Mouse (Mus musculus): ENCODE results near the gene Atp6v1b1. TPM values are rescaled to one million over a fixed set of nuclear protein-coding genes. Genes with fewer than 3 reads are reported as not detected.

Gene Atp6v1b1
- polyA plus RNA-seq, 1 experiment from 2014 or later, result not detected

GRCm38 (mm10) chr6:83729350-83729970 lies 13.3 kb upstream of the Atp6v1b1 start:
- H3K4me2 ChIP-seq (replicated peaks; ENCODE audit: low read depth, low read length), result no peak overlapping the region
- H3K9ac ChIP-seq (ENCODE audit: low read depth, low read length), result no peak overlapping the region
- DNase-seq (ENCODE audit: low spot score) (no peak), ATAC-seq (ENCODE audit: low FRiP score) (no peak)
- 74% methylated on average over 14 of the region's 14 CpGs for WGBS
- no peak overlapping the region for H3K4me3 ChIP-seq (ENCODE audit: low read depth, low read length)
- H3K27ac ChIP-seq (ENCODE audit: low read depth, low read length), result no peak overlapping the region
- H3K4me1 ChIP-seq (replicated peaks; ENCODE audit: control insufficient read depth, insufficient read depth, low read length), result no peaks in the 10 kb centered on the region
- H3K27me3 ChIP-seq (ENCODE audit: control insufficient read depth, insufficient read depth, low read length), result peaks cover 2% of the 10 kb centered on the region
- no peaks in the 10 kb centered on the region for H3K36me3 ChIP-seq (ENCODE audit: control insufficient read depth, insufficient read depth, low read length)
- no peaks in the 10 kb centered on the region for H3K9me3 ChIP-seq (ENCODE audit: control insufficient read depth, low read length)

- ATAC-seq (ENCODE audit: low FRiP score) (no peak), DNase-seq (ENCODE audit: low spot score) (peak; percentile 83)
- H3K36me3 ChIP-seq (ENCODE audit: control insufficient read depth, insufficient read depth, low read length), result no peaks in the 10 kb centered on the region
- H3K4me1 ChIP-seq (replicated peaks; ENCODE audit: control insufficient read depth, insufficient read depth, low read length), result no peaks in the 10 kb centered on the region
- WGBS, result 31% methylated on average over 5 of the region's 5 CpGs
- H3K4me3 ChIP-seq (ENCODE audit: low read depth, low read length), result no peak overlapping the region
- no peaks in the 10 kb centered on the region for H3K27me3 ChIP-seq (ENCODE audit: control insufficient read depth, insufficient read depth, low read length)
- no peak overlapping the region for H3K9ac ChIP-seq (ENCODE audit: low read depth, low read length)
- no peak overlapping the region for H3K27ac ChIP-seq (ENCODE audit: low read depth, low read length)
- H3K4me2 ChIP-seq (replicated peaks; ENCODE audit: low read depth, low read length), result no peak overlapping the region
- no peaks in the 10 kb centered on the region for H3K9me3 ChIP-seq (ENCODE audit: control insufficient read depth, low read length)
Observed at GRCm38 (mm10) chr6:83731128-83731527, 11.7 kb upstream of the Atp6v1b1 start.

GRCm38 (mm10) chr6:83737311-83737710 lies 5.5 kb upstream of the Atp6v1b1 start:
- Histone ChIP-seq H3K4me3 (ENCODE audit: low read depth, low read length) (no peak overlapping the region), H3K4me2 (replicated peaks; ENCODE audit: low read depth, low read length) (no peak overlapping the region), H3K36me3 (ENCODE audit: control insufficient read depth, insufficient read depth, low read length) (no peaks in the 10 kb centered on the region), H3K9me3 (ENCODE audit: control insufficient read depth, low read length) (no peaks in the 10 kb centered on the region), H3K27me3 (ENCODE audit: control insufficient read depth, insufficient read depth, low read length) (no peaks in the 10 kb centered on the region), H3K27ac (ENCODE audit: low read depth, low read length) (no peak overlapping the region), H3K4me1 (replicated peaks; ENCODE audit: control insufficient read depth, insufficient read depth, low read length) (no peaks in the 10 kb centered on the region), H3K9ac (ENCODE audit: low read depth, low read length) (no peak overlapping the region)
- DNase-seq (ENCODE audit: low spot score) (no peak), ATAC-seq (ENCODE audit: low FRiP score) (no peak)
- 24% methylated on average over 13 of the region's 13 CpGs for WGBS

- WGBS, result 85% methylated on average over 6 of the region's 6 CpGs
- H3K4me1 ChIP-seq (replicated peaks; ENCODE audit: control insufficient read depth, insufficient read depth, low read length), result no peaks in the 10 kb centered on the region
- no peaks in the 10 kb centered on the region for H3K27me3 ChIP-seq (ENCODE audit: control insufficient read depth, insufficient read depth, low read length)
- no peaks in the 10 kb centered on the region for H3K36me3 ChIP-seq (ENCODE audit: control insufficient read depth, insufficient read depth, low read length)
- H3K27ac ChIP-seq (ENCODE audit: low read depth, low read length), result no peak overlapping the region
- H3K9me3 ChIP-seq (ENCODE audit: control insufficient read depth, low read length), result no peaks in the 10 kb centered on the region
- no peak overlapping the region for H3K9ac ChIP-seq (ENCODE audit: low read depth, low read length)
- no peak for DNase-seq (ENCODE audit: low spot score)
- H3K4me2 ChIP-seq (replicated peaks; ENCODE audit: low read depth, low read length), result no peak overlapping the region
- H3K4me3 ChIP-seq (ENCODE audit: low read depth, low read length), result no peak overlapping the region
- ATAC-seq (ENCODE audit: low FRiP score), result no peak
Observed at GRCm38 (mm10) chr6:83738596-83738995, 4.2 kb upstream of the Atp6v1b1 start.

GRCm38 (mm10) chr6:83743212-83743611 lies 422 bp downstream of the Atp6v1b1 start:
- no peak overlapping the region for H3K4me2 ChIP-seq (replicated peaks; ENCODE audit: low read depth, low read length)
- no peaks in the 10 kb centered on the region for H3K4me1 ChIP-seq (replicated peaks; ENCODE audit: control insufficient read depth, insufficient read depth, low read length)
- no peak overlapping the region for H3K4me3 ChIP-seq (ENCODE audit: low read depth, low read length)
- H3K9me3 ChIP-seq (ENCODE audit: control insufficient read depth, low read length), result no peaks in the 10 kb centered on the region
- no peaks in the 10 kb centered on the region for H3K27me3 ChIP-seq (ENCODE audit: control insufficient read depth, insufficient read depth, low read length)
- no peak overlapping the region for H3K27ac ChIP-seq (ENCODE audit: low read depth, low read length)
- no peak for DNase-seq (ENCODE audit: low spot score)
- ATAC-seq (ENCODE audit: low FRiP score), result no peak
- H3K9ac ChIP-seq (ENCODE audit: low read depth, low read length), result no peak overlapping the region
- WGBS, result 61% methylated on average over 5 of the region's 5 CpGs
- no peaks in the 10 kb centered on the region for H3K36me3 ChIP-seq (ENCODE audit: control insufficient read depth, insufficient read depth, low read length)

GRCm38 (mm10) chr6:83744126-83744525 lies 1.3 kb downstream of the Atp6v1b1 start:
- no peaks in the 10 kb centered on the region for H3K27me3 ChIP-seq (ENCODE audit: control insufficient read depth, insufficient read depth, low read length)
- H3K4me1 ChIP-seq (replicated peaks; ENCODE audit: control insufficient read depth, insufficient read depth, low read length), result no peaks in the 10 kb centered on the region
- no peak overlapping the region for H3K9ac ChIP-seq (ENCODE audit: low read depth, low read length)
- no peak for DNase-seq (ENCODE audit: low spot score)
- ATAC-seq (ENCODE audit: low FRiP score), result no peak
- no peaks in the 10 kb centered on the region for H3K36me3 ChIP-seq (ENCODE audit: control insufficient read depth, insufficient read depth, low read length)
- H3K27ac ChIP-seq (ENCODE audit: low read depth, low read length), result no peak overlapping the region
- H3K4me2 ChIP-seq (replicated peaks; ENCODE audit: low read depth, low read length), result no peak overlapping the region
- 73% methylated on average over 5 of the region's 5 CpGs for WGBS
- no peaks in the 10 kb centered on the region for H3K9me3 ChIP-seq (ENCODE audit: control insufficient read depth, low read length)
- H3K4me3 ChIP-seq (ENCODE audit: low read depth, low read length), result no peak overlapping the region

- H3K27ac ChIP-seq (ENCODE audit: low read depth, low read length), result no peak overlapping the region
- no peak overlapping the region for H3K4me3 ChIP-seq (ENCODE audit: low read depth, low read length)
- H3K27me3 ChIP-seq (ENCODE audit: control insufficient read depth, insufficient read depth, low read length), result no peaks in the 10 kb centered on the region
- DNase-seq (ENCODE audit: low spot score) (no peak), ATAC-seq (ENCODE audit: low FRiP score) (no peak)
- no peaks in the 10 kb centered on the region for H3K36me3 ChIP-seq (ENCODE audit: control insufficient read depth, insufficient read depth, low read length)
- H3K4me2 ChIP-seq (replicated peaks; ENCODE audit: low read depth, low read length), result no peak overlapping the region
- 65% methylated on average over 5 of the region's 5 CpGs for WGBS
- no peak overlapping the region for H3K9ac ChIP-seq (ENCODE audit: low read depth, low read length)
- no peaks in the 10 kb centered on the region; the same call in 1 of the 2 replicates for H3K4me1 ChIP-seq (replicated peaks; ENCODE audit: control insufficient read depth, insufficient read depth, low read length)
- H3K9me3 ChIP-seq (ENCODE audit: control insufficient read depth, low read length), result no peaks in the 10 kb centered on the region
Observed at GRCm38 (mm10) chr6:83744557-83744956, 1.8 kb downstream of the Atp6v1b1 start.

GRCm38 (mm10) chr6:83745466-83745865 lies 2.7 kb downstream of the Atp6v1b1 start:
- H3K27ac ChIP-seq (ENCODE audit: low read depth, low read length), result no peak overlapping the region
- whole genome bisulfite sequencing, result 62% methylated on average over 2 of the region's 2 CpGs
- ATAC-seq (ENCODE audit: low FRiP score) (no peak), DNase-seq (ENCODE audit: low spot score) (no peak)
- no peaks in the 10 kb centered on the region for H3K9me3 ChIP-seq (ENCODE audit: control insufficient read depth, low read length)
- no peaks in the 10 kb centered on the region for H3K36me3 ChIP-seq (ENCODE audit: control insufficient read depth, insufficient read depth, low read length)
- H3K27me3 ChIP-seq (ENCODE audit: control insufficient read depth, insufficient read depth, low read length), result no peaks in the 10 kb centered on the region
- H3K9ac ChIP-seq (ENCODE audit: low read depth, low read length), result no peak overlapping the region
- no peak overlapping the region for H3K4me2 ChIP-seq (replicated peaks; ENCODE audit: low read depth, low read length)
- no peaks in the 10 kb centered on the region; the same call in 1 of the 2 replicates for H3K4me1 ChIP-seq (replicated peaks; ENCODE audit: control insufficient read depth, insufficient read depth, low read length)
- no peak overlapping the region for H3K4me3 ChIP-seq (ENCODE audit: low read depth, low read length)

GRCm38 (mm10) chr6:83749286-83749685 lies 6.5 kb downstream of the Atp6v1b1 start:
- H3K27ac ChIP-seq (ENCODE audit: low read depth, low read length), result no peak overlapping the region
- H3K36me3 ChIP-seq (ENCODE audit: control insufficient read depth, insufficient read depth, low read length), result no peaks in the 10 kb centered on the region
- no peak overlapping the region for H3K9ac ChIP-seq (ENCODE audit: low read depth, low read length)
- DNase-seq (ENCODE audit: low spot score), result no peak
- no peaks in the 10 kb centered on the region for H3K27me3 ChIP-seq (ENCODE audit: control insufficient read depth, insufficient read depth, low read length)
- H3K4me2 ChIP-seq (replicated peaks; ENCODE audit: low read depth, low read length), result no peak overlapping the region
- no peak overlapping the region for H3K4me3 ChIP-seq (ENCODE audit: low read depth, low read length)
- no peaks in the 10 kb centered on the region; the same call in 1 of the 2 replicates for H3K4me1 ChIP-seq (replicated peaks; ENCODE audit: control insufficient read depth, insufficient read depth, low read length)
- H3K9me3 ChIP-seq (ENCODE audit: control insufficient read depth, low read length), result no peaks in the 10 kb centered on the region
- whole genome bisulfite sequencing, result 45% methylated on average over 3 of the region's 3 CpGs
- no peak for ATAC-seq (ENCODE audit: low FRiP score)

Measured in hindbrain, embryonic 11.5 days (tissue).